Mouse (Mus musculus): ENCODE measurements around the gene Pomgnt2. TPM values are rescaled to one million over a fixed set of nuclear protein-coding genes. Genes with fewer than 3 reads are reported as not detected.
A peak's percentile ranks its signal among the peaks of the same experiment; 100 is the strongest.
"Not testable (repeated sequence)": the region's sequence is repeated elsewhere in the genome, so short reads cannot be mapped to it uniquely, and the experiment has no call there.

The Pomgnt2 gene
- polyA plus RNA-seq, 1 experiment from 2014 or later: 3.5 TPM

GRCm38 (mm10) chr9:122025855-122026590 is 29.1 kb upstream of the Pomgnt2 start:
- H3K27me3 ChIP-seq (replicated peaks): no peaks in the 10 kb centered on the region
- no peak overlapping the region for H3K9ac ChIP-seq
- H3K36me3 ChIP-seq: no peaks in the 10 kb centered on the region
- no peak for ATAC-seq
- H3K4me3 ChIP-seq: no peak overlapping the region
- peak overlapping the region; percentile 8; the same call in 1 of the 2 replicates for H3K27ac ChIP-seq
- 51% methylated on average over 7 of the region's 7 CpGs for WGBS (ENCODE audit: insufficient replicate concordance)
- H3K9me3 ChIP-seq (replicated peaks): no peaks in the 10 kb centered on the region
- H3K4me1 ChIP-seq: 0 out of 2 replicates have a peak, but pooled peaks cover 3% of the 10 kb centered on the region
- no peak overlapping the region for H3K4me2 ChIP-seq

- no peaks in the 10 kb centered on the region for H3K36me3 ChIP-seq
- H3K4me2 ChIP-seq: no peak overlapping the region
- H3K9ac ChIP-seq: no peak overlapping the region
- H3K4me1 ChIP-seq: 0 out of 2 replicates have a peak, but pooled peaks cover 3% of the 10 kb centered on the region
- H3K9me3 ChIP-seq (replicated peaks): no peaks in the 10 kb centered on the region
- no peak overlapping the region for H3K4me3 ChIP-seq
- H3K27me3 ChIP-seq (replicated peaks): no peaks in the 10 kb centered on the region
- WGBS (ENCODE audit: insufficient replicate concordance): 77% methylated on average over 6 of the region's 6 CpGs
- no peak for ATAC-seq
- H3K27ac ChIP-seq: no peak overlapping the region
These were observed 27.5 kb upstream of the Pomgnt2 start for GRCm38 (mm10) chr9:122024419-122024818.

GRCm38 (mm10) chr9:122023873-122024272 is 27.0 kb upstream of the Pomgnt2 start:
- WGBS (ENCODE audit: insufficient replicate concordance): 69% methylated on average over 5 of the region's 5 CpGs
- no peaks in the 10 kb centered on the region for H3K36me3 ChIP-seq
- no peaks in the 10 kb centered on the region for H3K27me3 ChIP-seq (replicated peaks)
- no peak overlapping the region for H3K27ac ChIP-seq
- no peak overlapping the region for H3K9ac ChIP-seq
- H3K9me3 ChIP-seq (replicated peaks): no peaks in the 10 kb centered on the region
- H3K4me2 ChIP-seq: no peak overlapping the region
- 0 out of 2 replicates have a peak, but pooled peaks cover 3% of the 10 kb centered on the region for H3K4me1 ChIP-seq
- no peak for ATAC-seq
- H3K4me3 ChIP-seq: no peak overlapping the region

GRCm38 (mm10) chr9:122022776-122023175 is 25.9 kb upstream of the Pomgnt2 start:
- 0 out of 2 replicates have a peak, but pooled peaks have one; percentile 37 for ATAC-seq
- no peak overlapping the region for H3K4me2 ChIP-seq
- no peaks in the 10 kb centered on the region for H3K36me3 ChIP-seq
- WGBS (ENCODE audit: insufficient replicate concordance): 29% methylated on average over 9 of the region's 9 CpGs
- H3K9me3 ChIP-seq (replicated peaks): no peaks in the 10 kb centered on the region
- 0 out of 2 replicates have a peak overlapping the region, but pooled peaks have one; percentile 11 for H3K27ac ChIP-seq
- H3K4me3 ChIP-seq: no peak overlapping the region
- H3K27me3 ChIP-seq (replicated peaks): no peaks in the 10 kb centered on the region
- H3K4me1 ChIP-seq: 0 out of 2 replicates have a peak, but pooled peaks cover 3% of the 10 kb centered on the region
- H3K9ac ChIP-seq: no peak overlapping the region

GRCm38 (mm10) chr9:122021581-122021980 is 24.7 kb upstream of the Pomgnt2 start:
- WGBS (ENCODE audit: insufficient replicate concordance): 72% methylated on average over 5 of the region's 5 CpGs

GRCm38 (mm10) chr9:122021171-122021570 is 24.3 kb upstream of the Pomgnt2 start:
- not testable (repeated sequence) for H3K4me1 ChIP-seq; H3K4me3 ChIP-seq; ATAC-seq; H3K9me3 ChIP-seq (replicated peaks); H3K9ac ChIP-seq; H3K36me3 ChIP-seq; H3K4me2 ChIP-seq; H3K27ac ChIP-seq; H3K27me3 ChIP-seq (replicated peaks)
- WGBS (ENCODE audit: insufficient replicate concordance): 60% methylated on average over 4 of the region's 4 CpGs

More at GRCm38 (mm10) chr9:122021581-122021980, 24.7 kb upstream of the Pomgnt2 start:
- no peak overlapping the region for H3K27ac ChIP-seq
- ATAC-seq: no peak
- H3K36me3 ChIP-seq: no peaks in the 10 kb centered on the region
- no peak overlapping the region for H3K4me3 ChIP-seq
- no peaks in the 10 kb centered on the region for H3K27me3 ChIP-seq (replicated peaks)
- no peak overlapping the region for H3K4me2 ChIP-seq
- no peak overlapping the region for H3K9ac ChIP-seq
- H3K9me3 ChIP-seq (replicated peaks): no peaks in the 10 kb centered on the region
- H3K4me1 ChIP-seq: 0 out of 2 replicates have a peak, but pooled peaks cover 3% of the 10 kb centered on the region

GRCm38 (mm10) chr9:122020321-122020720 is 23.4 kb upstream of the Pomgnt2 start:
- 65% methylated on average over 4 of the region's 4 CpGs for WGBS (ENCODE audit: insufficient replicate concordance)

GRCm38 (mm10) chr9:122018782-122019395 is 22.0 kb upstream of the Pomgnt2 start:
- Histone ChIP-seq H3K27me3 (replicated peaks) (no peaks in the 10 kb centered on the region), H3K27ac (no peak overlapping the region), H3K4me3 (no peak overlapping the region), H3K36me3 (no peaks in the 10 kb centered on the region), H3K4me2 (no peak overlapping the region), H3K4me1 (0 out of 2 replicates have a peak, but pooled peaks cover 3% of the 10 kb centered on the region), H3K9ac (no peak overlapping the region), H3K9me3 (replicated peaks) (no peaks in the 10 kb centered on the region)
- WGBS (ENCODE audit: insufficient replicate concordance): 24% methylated on average over 8 of the region's 8 CpGs
- no peak for ATAC-seq

More at GRCm38 (mm10) chr9:122020321-122020720, 23.4 kb upstream of the Pomgnt2 start:
- H3K27ac ChIP-seq: no peak overlapping the region
- H3K4me3 ChIP-seq: no peak overlapping the region
- ATAC-seq: no peak
- H3K36me3 ChIP-seq: no peaks in the 10 kb centered on the region
- H3K9me3 ChIP-seq (replicated peaks): no peaks in the 10 kb centered on the region
- no peak overlapping the region for H3K4me2 ChIP-seq
- H3K9ac ChIP-seq: no peak overlapping the region
- H3K4me1 ChIP-seq: 0 out of 2 replicates have a peak, but pooled peaks cover 3% of the 10 kb centered on the region
- H3K27me3 ChIP-seq (replicated peaks): no peaks in the 10 kb centered on the region

GRCm38 (mm10) chr9:122018079-122018478 is 21.2 kb upstream of the Pomgnt2 start:
- no peak overlapping the region for H3K9ac ChIP-seq
- H3K9me3 ChIP-seq (replicated peaks): no peaks in the 10 kb centered on the region
- H3K27me3 ChIP-seq (replicated peaks): no peaks in the 10 kb centered on the region
- no peak overlapping the region for H3K4me3 ChIP-seq
- ATAC-seq: no peak
- H3K4me1 ChIP-seq: no peaks in the 10 kb centered on the region
- no peak overlapping the region for H3K27ac ChIP-seq
- WGBS (ENCODE audit: insufficient replicate concordance): 68% methylated on average over 5 of the region's 5 CpGs
- no peaks in the 10 kb centered on the region for H3K36me3 ChIP-seq
- no peak overlapping the region for H3K4me2 ChIP-seq

- Histone ChIP-seq H3K27ac (no peak overlapping the region), H3K27me3 (replicated peaks) (no peaks in the 10 kb centered on the region), H3K4me3 (no peak overlapping the region), H3K9me3 (replicated peaks) (no peaks in the 10 kb centered on the region), H3K4me1 (no peaks in the 10 kb centered on the region), H3K36me3 (no peaks in the 10 kb centered on the region), H3K9ac (no peak overlapping the region), H3K4me2 (no peak overlapping the region)
- ATAC-seq: no peak
- 13% methylated on average over 10 of the region's 10 CpGs for WGBS (ENCODE audit: insufficient replicate concordance)
These were observed 17.3 kb upstream of the Pomgnt2 start for GRCm38 (mm10) chr9:122014241-122014667.

- Histone ChIP-seq H3K9me3 (replicated peaks) (no peaks in the 10 kb centered on the region), H3K4me1 (no peaks in the 10 kb centered on the region), H3K27me3 (replicated peaks) (no peaks in the 10 kb centered on the region), H3K9ac (no peak overlapping the region), H3K27ac (no peak overlapping the region), H3K4me2 (no peak overlapping the region), H3K4me3 (no peak overlapping the region), H3K36me3 (no peaks in the 10 kb centered on the region)
- no peak for ATAC-seq
- WGBS (ENCODE audit: insufficient replicate concordance): 63% methylated on average over 4 of the region's 4 CpGs
These were observed 16.7 kb upstream of the Pomgnt2 start for GRCm38 (mm10) chr9:122013629-122014028.

- no peak overlapping the region for H3K27ac ChIP-seq
- H3K9ac ChIP-seq: no peak overlapping the region
- H3K36me3 ChIP-seq: no peaks in the 10 kb centered on the region
- no peaks in the 10 kb centered on the region for H3K9me3 ChIP-seq (replicated peaks)
- no peak overlapping the region for H3K4me3 ChIP-seq
- H3K4me1 ChIP-seq: no peaks in the 10 kb centered on the region
- no peak overlapping the region for H3K4me2 ChIP-seq
- no peaks in the 10 kb centered on the region for H3K27me3 ChIP-seq (replicated peaks)
- no peak for ATAC-seq
- 55% methylated on average over 2 of the region's 2 CpGs for WGBS (ENCODE audit: insufficient replicate concordance)
These were observed 15.9 kb upstream of the Pomgnt2 start for GRCm38 (mm10) chr9:122012816-122013215.
